Mouse (Mus musculus): ENCODE data around the gene Ccdc127.

Gene Ccdc127

DNA sequence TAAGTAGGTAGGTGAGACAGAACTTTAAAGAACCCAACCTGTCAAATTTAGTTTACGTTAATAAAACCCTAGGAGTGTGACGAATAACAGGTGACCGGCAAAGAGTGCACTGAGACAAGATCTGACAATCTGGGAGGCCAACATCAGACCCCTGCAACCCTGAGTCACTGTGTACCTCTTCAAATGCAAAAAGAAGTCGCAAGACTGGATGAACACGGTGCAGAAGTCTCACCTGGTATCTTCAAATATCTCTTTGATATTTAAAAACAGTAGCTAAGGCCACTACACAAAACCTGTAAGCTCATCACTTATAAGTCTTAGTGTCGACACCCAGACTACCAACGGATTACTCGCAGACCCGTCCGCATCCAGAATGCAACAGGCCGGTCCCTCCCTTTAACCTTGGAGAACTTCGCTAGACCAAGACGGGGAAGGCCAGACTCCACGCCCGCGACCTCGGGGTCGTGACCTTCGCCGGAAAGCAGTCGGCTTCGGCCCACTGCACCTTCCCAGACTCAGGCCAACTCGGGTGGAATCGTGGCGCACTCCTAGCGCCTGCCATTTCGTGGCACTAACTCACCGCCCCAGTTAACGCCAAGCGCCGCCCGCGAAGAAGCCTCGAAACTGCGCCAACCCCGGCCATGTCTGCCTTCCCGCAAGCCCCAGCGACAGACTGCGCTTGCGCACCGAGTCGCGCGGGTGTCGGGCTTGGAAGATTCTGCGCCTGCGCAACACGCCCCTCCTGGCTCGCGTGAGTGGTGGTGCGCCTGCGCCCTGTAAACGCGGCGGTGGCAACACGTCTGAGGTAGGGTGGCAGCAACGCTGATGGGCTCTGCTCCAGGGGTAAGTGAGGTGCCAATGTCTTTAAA, at the start of gene Ccdc127, which contains the start of gene Sdha:
Gene Ccdc127, plus strand, starts transcription at position 744 of the 869 bp plus-strand sequence.
Gene Sdha, minus strand, starts transcription at position 715 of the 869 bp plus-strand sequence.
- peak; percentile 98 for DNase-seq

DNA sequence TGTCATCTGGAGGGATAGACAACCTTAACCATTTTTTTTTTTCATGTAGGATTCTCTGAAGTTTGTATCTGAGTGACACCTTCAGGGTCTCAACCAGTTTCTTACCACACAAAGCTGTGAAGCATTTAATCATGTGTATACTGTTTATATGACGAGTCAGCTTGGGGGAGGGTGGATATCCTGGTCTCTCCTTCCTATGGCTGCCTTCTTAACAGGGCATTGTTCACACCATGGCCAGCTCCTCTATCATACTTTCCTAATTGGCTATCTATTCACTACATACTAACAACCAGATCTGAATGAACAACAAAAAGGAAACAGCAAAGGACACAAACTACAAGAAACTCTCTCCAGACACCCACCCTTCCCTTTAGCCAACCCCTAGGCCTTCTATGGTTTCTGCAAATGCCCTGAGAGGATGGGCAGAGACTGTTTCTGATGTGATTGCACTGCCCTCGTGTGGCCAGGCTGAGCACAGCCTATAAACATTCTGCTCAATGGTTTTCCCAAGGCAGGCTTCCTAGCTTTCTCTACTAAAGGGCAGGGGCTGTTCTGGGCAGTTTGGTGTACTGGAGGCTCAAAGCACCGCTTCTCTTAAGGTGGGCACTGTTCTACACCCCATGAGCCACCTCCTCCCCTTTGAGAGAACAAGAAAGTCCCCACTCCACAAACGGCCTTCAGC, 49.0 kb upstream of the Ccdc127 start:
- peak; percentile 77 for DNase-seq

DNA sequence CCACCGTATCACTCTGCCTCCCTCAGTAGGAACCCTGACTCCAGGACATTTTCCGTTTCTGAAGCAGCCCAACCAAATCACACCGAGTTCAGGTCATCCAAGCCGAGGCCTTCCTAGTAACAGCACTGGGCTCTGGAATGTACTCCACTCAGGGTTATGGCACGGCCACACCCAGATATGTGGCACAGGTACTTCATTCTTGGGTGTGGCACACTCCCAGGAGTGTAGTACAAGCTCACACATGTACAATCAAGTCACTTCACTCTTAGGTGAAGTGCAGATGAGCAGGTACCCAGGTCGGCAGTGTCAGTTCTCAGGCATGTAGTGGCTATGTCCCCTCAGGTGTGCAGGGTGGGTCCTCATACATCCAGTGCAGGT, 48.5 kb upstream of the Ccdc127 start:
- no peak for DNase-seq

DNA sequence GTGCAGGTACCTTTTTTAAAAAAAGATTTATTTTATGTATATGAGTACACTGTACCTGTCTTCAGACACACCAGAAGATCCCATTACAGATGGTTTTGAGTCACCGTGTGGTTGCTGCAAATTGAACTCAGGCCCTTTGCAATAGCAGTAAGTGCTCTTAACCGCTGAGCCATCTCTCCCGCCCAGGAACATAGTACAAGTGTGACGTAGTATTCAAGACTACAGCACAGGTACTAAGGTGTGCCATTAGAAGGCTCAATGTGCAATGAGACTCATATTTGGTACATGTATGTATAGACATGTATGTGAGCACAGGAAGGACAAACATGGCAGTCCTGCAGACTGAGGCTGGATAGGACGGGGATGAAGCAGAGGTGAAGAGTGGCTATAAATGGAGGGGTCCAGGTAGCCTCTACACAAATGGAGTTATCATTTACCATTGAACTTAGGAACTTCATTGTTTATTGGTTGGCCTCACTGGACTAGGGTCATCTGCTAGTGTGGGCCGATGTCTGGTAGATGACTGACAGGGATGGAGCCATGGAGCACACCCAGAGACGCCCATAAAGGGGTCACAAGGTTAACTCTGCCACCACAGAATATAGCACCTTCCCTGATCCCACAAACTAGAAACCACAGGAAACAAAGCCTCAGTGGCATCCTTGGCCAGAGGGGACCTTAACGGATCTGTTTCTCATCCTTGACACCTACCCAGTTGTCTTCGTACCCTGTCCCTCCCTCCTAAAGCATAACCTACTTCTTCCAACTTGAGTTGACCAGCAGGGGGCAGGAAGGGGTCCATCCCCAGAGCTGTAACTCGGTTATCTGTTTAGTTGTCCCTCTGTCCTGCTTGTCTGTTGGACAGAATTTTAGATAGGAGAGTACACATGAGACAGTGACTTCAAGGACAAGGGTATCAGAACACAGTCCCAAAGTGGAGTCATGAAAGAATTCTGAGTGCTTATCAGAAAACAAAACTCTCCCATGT, 47.8 kb upstream of the Ccdc127 start:
- DNase-seq = no peak

DNA sequence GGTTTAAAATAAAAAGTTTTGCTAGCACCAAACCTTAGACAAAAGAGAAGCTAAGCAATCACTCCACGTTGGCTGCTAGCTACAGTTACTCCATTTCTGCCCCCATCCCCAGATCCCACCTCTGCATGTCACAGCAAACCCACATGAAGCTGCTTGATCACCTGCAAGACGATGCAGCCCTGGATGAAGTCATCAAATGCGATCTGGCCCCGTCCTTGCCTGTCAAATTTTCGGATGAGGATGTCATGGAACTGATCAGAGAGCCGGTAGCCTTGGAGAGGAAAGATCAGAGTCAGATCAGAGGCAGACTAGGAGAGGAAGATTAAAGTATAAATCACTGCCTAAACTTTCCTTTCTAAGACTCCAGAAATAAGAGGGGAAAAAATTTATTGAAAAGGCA, 44.7 kb upstream of the Ccdc127 start:
- DNase-seq = no peak

DNA sequence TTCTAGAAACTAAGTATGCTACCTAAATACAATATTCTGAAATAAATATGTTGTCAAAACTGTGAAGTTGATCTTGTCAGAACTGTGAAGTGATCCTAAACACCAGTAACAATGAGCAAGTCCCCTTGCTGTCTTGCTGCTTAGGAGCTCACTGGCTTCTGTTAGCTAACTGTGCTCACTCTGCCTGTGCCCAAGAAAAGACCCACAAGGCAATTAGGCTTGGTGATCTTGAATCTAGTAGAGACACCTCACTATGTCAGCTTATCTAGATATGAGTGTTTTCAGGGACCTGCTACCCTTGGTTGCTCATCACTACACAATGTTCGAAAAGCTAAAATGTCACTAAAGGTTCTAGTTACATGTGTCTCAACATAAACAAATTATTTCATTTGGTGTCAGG, 44.3 kb upstream of the Ccdc127 start:
- DNase-seq = no peak

DNA sequence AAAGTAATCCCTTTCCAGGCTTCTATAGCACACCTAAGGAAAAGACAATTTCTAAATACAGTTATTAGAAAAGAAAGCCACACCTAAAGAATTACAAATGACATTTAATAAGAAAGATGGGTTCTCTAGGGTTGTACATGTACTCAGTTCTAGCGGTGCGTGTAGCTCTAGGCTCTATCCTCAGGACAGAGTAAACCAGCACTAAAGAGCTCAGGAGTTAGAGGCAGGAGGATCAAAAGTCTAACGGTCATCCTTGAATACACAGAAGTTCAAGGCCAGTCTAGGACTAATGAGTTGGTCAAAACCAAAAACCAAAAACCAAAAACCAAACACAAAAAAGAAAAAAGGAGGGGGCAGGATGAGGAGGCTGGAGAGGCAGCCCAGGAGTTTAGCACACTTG, 35.5 kb upstream of the Ccdc127 start:
- DNase-seq = no peak

DNA sequence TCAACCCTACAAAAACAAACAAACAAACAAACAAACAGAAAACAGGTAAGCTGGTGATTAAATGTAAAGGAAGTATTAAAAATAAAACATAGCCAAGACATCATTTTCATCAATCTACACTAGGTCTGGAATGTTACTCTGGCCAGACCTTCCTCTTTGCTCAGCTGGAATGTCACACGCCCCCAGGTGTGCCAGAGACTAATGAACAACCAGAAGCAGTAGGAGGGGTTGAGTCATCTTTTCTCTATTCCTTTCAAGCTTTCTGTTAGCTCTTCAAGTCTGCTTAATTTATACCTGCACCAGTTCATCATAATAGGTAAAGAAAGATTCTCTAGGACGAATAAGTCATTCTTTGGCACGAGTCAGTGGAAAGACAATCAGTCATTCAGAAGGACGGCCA, 33.7 kb upstream of the Ccdc127 start:
- no peak for DNase-seq

DNA sequence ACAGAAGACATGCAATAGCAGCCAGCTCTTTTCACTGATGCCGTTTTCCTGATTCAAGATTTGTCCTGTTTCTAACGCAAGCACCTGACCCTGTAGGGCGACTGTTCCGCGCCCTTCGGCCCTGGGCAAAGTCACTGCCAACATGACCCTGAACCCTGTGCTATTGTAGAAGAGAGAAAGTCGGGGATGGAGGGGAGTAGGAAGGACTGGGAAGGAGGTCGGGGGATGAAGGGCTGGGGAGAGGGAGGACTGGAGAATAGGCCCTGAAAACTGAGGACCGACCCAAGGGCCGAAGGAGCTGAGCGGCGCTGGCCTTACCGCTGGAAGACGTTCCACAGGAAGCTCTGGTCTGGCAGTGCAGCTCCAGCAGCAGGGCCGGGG, 33.3 kb upstream of the Ccdc127 start:
- no peak for DNase-seq

DNA sequence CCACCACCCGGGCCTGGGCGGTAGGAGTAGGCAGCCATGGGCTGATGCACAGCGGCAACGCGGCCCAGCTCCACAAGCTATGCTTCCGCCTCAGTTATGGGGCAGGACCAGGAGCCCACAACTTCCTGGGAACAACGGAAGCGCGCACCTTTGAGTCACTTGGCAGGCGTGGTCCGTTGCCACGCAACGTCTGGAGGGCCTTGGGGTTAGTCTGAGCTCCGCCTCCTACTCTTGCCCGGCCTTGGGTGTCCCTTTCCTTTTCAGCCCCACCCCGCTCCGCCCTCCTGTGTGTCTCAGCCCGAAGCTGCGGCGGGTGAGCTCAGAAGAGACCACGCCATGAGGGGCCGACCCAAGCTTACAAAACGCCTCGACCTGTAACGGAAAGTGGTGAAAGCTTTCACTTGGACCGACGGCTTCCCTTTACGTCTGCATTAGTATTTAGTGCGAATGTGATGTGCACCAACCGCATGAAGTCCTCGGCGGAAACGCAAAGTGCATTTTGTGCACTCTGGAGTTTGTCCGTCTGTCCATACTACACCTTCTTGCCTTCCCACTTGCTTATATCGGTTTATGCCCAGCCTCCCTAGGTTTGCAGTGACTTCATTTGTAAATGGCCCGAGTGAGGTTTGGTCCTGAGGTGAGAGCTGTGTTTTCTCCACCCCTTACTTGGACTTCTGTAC, 32.8 kb upstream of the Ccdc127 start, which contains the start of gene Pdcd6:
Gene Pdcd6, minus strand, starts transcription at position 411 of the 680 bp plus-strand sequence.
- peak; percentile 97 for DNase-seq

DNA sequence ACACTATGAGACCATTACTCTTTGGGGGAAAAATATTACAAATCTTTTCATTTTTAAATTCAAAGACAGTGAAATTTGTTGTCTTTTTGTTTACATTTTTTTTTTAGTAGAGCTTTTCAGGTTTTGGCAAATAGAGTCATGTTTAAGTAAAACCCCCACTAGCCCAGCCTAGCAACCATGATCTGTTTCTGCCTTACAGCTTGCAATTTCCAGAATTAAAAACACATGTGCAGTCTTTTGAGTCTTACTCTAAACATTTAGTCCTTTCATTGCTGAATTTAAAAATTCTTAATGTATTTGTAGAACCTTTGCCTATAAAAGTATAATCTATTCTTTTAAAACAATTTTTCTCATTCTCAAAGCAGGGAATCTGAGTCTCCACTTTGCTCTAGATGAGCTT, 20.8 kb upstream of the Ccdc127 start:
- DNase-seq = no peak

DNA sequence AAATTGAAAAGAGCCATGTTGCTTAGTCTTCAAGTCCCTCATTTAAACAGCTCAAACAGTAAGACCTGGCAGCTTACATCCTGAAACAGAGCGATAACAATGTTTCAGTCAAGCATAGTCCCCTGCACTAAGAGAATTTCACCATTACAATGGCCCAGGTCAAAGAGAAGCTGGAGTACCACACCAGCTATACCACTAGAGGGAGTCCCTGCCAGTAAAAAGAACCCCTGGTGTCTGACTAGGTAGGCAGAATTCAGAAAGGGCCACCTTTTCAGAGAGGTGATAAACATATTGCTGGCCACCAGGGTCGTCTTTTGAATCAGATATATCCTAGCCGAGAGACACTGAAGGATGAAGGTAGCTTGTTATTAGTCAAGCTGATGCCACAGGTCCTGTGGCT, 9.1 kb upstream of the Ccdc127 start:
- DNase-seq = peak; percentile 64

DNA sequence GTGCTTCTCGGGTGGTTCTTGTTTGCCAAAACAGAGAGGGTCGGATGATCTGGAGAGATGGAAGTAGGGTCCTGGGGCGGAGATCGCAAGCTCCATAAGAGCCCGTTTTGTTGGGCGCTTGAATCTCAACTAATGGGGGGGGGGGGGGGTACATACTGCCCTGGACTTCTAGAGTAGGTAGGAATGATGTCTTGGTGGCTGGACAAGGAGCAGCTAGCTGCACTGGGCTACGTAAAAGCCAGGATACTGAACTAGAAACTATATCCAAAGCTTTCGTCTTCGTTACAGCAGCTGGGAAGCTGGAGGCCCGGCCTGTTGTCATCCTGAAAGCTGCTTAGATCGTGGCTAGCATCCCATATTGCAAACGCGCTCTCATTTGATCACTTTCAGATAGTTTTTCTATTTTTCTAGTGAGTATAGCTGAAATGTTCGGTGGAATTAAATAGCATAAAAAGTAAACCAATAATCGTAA, 362 bp downstream of the Ccdc127 start:
- DNase-seq = no peak

DNA sequence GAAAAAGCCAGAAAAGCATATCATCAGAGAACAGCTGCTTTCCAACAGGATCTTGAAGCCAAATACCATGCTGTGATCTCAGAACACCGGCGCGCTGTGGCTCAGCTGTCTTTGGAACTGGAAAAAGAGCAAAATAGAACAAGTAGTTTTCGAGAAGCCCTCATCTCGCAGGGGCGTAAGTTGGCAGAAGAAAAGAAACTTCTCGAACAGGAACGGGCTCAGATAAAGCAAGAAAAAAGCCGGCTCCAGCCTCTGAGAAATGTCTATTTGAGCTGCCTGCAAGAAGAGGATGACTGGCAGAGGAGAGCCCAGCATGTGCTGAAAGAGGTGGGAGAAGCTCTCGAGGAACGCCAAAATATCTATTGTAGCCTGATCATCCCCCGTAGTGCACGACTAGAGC, 6.4 kb downstream of the Ccdc127 start:
- no peak for DNase-seq

DNA sequence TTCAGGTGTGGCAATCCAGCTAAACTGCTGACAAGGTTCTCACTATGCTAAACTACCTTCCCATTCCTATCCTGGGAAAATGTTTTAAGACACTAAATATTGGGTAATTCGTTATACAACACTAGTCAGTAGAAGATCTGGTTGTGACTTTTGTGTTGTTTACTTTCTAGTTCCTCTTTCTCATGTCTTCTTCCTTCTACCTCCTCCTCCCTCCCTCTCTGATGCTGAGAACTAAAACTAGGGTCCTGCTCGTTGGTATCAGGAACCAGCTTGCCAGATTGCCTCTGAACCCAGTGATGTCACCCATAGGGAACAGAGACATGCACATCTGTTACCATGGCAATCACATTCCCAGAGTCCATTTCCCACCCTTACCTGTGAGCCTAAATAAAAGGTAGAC, 12.1 kb downstream of the Ccdc127 start:
- no peak for DNase-seq

DNA sequence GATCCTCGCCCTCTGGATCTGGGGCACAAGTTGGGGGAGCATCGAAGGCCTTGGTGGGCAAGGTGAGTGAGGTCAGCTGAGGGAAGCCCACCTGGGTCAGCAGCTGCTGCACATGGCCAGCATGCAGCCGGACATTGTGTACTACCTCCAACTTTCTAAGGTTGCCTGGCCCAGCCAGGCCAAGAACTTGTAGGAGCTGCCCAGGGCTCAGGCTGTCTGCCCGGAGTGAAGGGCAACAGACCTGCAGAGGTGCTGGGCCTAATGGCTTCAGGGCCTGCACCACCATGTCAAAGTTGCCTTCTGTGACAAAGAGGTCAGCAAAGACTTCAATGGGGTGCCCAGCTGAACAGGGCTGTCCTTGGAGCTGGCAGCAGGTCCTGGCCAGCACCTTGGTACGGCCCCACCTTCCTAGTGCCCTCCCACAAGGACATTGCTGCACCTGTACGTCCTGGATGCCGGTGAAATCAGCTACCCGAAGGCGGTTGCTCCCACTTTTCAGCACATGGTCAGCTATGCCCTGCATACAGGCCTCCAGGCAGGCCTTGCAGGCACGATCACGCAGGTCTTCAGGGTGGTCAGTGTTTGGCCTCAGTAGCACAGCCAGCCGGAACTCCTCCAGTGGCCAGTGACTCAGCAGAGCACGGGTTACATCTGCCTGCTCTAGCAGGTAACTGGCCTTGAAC, 13.2 kb downstream of the Ccdc127 start:
- DNase-seq = no peak

DNA sequence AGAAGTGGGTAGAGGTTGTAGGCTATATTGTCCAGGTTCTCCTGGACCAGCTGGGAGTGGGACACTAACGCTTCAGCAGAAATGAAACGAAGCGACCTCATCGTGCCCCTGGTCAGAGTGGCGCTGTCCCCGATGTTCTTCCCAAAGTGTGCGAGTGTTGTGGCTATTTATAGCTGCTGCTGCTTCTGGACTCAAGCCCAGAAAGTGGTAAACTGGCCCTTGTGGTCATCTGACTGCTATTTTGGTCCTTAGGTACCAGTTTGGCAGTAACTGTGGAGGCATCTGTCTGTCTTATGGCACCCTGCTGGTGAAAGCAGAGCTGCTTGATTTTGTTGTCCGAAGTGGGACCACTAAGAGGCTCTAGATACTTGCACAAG, 13.7 kb downstream of the Ccdc127 start, which contains the start of gene Lrrc14b:
Gene Lrrc14b, minus strand, starts transcription at position 147 of the 377 bp plus-strand sequence.
- no peak for DNase-seq

DNA sequence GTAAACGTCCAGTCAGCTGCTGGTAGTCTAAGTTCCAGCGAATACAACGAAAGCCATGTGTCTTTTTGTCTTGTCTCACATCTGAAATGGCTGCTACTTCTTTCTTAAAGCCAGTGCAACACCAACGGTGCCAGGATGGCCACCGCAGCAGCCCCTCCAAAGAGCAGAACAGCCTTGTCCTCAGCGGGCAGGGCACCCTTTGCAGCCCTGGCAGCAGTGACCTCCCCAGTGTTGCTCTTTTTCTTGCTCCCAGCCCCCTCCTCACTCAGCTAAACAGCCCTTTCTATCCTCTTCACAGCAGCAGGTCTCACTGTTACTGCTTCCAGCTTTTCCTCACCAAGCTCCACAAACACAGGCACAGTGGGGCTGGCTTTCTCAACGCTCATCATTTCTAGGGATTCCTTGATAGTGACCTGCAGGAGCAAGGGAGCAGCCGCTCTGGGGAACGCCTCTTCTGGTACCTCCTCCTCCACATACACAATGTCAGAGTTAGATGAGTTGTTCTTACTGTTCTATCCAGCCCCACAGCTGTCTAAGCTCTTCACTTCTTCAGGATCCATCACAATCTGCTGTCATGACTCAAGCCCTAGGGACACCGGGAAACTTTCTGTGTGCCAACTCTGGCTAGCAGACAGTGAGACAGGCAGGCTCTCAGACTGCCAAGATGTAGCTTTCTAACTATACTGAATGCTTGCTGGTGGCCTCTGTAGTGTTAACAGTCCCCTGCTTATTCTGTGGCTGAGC, 31.6 kb downstream of the Ccdc127 start:
- DNase-seq = no peak

DNA sequence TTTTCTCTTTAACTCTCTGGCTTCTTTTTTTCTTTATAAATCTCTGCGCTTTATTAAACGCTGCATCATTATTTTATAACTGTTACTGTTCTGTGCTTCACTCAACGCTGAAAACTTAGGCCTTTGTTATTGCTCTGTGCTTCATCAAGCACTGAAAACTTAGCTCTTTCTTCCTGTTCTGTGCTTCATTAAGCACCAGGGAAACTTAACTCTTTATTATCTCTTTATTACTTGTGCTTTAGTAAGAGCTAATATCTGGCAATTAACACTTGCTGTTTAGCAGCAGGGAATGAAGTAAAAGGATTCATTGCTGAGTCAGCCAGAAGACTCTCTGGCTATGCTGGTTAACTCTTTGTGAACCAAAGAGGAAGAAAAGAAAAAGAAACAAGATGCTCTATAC, 32.2 kb downstream of the Ccdc127 start:
- DNase-seq = no peak

DNA sequence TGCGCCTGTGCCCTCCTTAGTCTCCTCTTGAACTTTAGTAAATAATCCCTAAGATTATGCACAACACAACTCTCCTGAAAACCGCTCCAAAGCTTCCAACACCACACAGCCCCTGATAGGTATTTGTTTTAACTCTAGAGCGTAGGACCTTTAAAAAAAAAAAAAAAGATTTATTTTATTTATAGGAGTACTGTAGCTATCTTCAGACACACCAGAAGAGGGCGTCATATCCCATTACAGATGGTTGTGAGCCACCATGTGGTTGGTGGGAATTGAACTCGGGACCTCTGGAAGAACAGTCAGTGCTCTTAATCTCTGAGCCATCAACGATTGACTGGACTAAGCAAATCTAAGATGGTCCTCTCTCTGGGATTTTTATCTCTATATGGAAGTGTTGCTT, 39.6 kb downstream of the Ccdc127 start:
- no peak for DNase-seq

Measured in embryo, embryonic 11 days (tissue).